Mouse (Mus musculus) telencephalon, adult 2 months (tissue): ENCODE measurements around the gene Olfr1377.
"Not testable (repeated sequence)": the region's sequence is repeated elsewhere in the genome, so short reads cannot be mapped to it uniquely, and the experiment has no call there.

Experiments used
- DNase-seq: peaks from one replicate; pipeline ENCODE4 v3.0.0-alpha.2; 2011; ENCODE audit warnings: low read depth, low spot score

Gene Olfr1377

GRCm38 (mm10) chr11:50981667-50982066 lies at the start of gene Olfr1377:
Gene Olfr1377, plus strand, starts transcription at chr11:50981967.
- no peak for DNase-seq

- no peak for DNase-seq
These were observed 49.7 kb upstream of the Olfr1377 start for GRCm38 (mm10) chr11:50932040-50932439.

DNA sequence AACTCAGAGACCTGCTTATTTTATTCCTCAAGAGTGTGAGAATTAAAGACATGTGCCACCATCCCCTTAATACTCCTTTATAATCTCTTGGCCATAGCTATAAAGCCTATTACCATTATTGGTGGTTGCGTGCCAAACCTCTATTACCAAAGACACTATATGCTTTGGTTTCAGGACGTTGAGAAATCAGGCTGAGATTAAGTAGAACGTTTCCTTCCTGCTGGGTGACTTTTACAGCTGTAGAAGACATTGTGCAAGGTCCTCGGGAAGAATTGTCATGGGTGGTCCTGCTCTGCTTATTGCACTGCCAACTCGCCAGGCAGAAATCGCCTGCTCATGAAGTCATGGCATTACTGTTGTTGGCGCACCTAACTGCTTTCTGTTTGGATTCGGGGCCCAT lies 43.3 kb upstream of the Olfr1377 start:
- no peak for DNase-seq

DNA sequence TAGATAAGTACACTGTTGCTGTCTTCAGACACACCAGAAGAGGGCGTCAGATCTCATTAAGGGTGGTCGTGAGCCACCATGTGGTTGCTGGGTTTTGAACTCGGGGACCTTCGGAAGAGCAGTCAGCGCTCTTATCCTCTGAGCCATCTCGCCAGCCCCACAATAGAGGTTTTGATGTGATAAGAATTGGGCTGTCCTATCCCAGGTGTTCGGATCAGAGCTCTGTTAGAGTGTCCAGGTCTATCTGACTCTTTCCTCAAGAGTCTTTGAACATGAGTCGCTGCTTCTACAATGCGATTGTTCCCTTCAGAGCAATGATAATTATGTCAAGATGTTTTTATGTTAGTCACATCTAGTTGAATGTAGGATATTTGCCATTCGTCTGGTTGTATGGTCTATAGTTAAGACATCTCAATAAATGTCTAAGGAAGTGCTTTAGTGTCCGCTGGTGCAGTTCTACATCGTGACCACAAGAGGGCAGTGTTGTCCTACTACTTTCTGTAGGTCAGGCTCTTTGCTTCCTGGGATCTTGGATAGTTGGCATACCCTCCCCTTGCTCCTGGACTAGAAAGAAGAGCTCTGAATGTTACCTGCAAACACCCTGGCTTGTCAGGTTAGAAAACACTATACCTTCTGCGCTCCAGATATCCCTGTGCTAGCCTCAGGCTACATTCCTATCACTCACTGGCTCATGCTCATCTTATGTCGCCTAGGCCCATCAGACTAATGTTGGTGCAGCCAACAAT lies 42.0 kb upstream of the Olfr1377 start:
- DNase-seq = peak; percentile 39

DNA sequence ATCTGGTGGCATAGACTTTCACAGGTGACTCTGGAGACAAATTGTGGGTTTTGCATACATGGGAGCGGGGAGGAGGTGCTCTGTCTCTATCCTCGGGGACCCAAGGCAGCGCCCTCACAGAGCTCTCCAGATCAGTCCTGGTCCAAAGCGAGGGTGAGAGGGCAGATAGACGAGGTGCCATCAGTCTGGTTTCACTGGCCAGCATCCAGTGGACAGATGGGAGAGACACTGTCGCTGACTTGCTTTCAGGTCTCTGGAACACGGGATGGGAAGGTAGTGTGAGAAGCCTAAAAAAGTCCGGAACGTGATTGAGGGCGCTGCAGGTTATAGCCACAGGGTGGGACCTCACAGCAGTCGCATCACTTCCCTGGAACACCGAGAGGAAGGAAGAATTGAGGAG lies 39.4 kb upstream of the Olfr1377 start:
- DNase-seq = no peak

- no peak for DNase-seq
These were observed 38.3 kb upstream of the Olfr1377 start, which contains the start of gene 4933414I15Rik for GRCm38 (mm10) chr11:50943506-50943905. Gene 4933414I15Rik, minus strand, starts transcription at chr11:50943765.

DNA sequence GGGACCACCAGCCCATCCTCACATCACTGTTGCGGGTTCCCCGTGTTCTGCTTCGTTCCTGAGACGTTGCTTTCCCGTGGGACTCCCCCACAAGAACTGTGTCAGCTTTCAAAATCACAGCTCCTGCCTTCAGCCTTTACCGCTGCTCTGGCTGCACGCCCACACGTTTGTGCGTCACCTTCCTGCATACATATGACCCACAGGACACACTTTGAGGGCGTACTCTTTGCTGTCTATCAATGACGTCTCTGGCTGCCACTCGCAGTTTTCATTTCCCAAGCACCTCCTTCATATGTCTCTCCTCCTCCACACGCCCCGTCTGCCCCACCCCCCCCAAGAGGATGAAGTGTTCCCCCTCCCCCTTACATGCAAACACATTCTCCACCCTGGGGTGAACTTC lies 29.5 kb upstream of the Olfr1377 start:
- peak; percentile 69 for DNase-seq

- no peak for DNase-seq
These were observed 28.1 kb upstream of the Olfr1377 start, which contains the start of gene Prop1 for GRCm38 (mm10) chr11:50953665-50954064. Gene Prop1, minus strand, starts transcription at chr11:50953765.

DNA sequence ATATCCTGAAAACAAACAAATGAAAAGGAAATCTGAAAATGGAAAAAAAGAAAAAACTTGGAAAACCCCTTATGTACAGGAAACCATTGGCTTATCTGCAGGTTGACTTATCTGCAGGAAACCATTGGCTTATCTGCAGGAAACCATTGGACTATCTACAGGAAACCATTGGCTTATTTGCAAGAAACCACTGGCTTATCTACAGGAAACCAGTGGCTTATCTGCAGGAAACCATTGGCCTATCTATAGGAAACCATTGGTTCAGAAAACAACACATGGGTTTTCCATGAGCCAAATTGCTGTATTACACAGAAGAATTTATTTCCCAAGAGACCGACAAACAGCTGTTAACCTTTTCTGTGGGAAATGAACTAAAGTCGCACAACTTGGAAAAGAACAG lies 16.9 kb upstream of the Olfr1377 start:
- no peak for DNase-seq

DNA sequence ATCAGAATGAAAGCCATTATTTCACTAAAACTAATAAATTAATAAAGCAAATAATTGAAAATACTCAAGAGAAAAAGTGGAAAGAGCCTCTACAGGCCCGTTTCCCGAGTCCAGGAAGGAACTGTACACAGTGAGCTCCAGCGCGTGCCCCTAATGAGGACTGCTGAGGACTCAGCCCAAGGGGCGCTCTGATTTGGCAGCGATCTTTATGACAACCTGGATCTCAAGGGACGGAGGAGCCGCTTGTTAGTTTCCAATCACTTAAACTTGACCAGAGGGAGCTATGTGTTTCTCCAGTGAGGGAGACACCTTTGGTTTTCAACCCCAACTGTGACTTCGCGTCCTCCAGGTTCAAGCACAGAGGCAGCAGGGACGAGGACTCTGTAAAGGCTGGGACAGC lies 15.5 kb upstream of the Olfr1377 start, which contains the start of gene Olfr1378:
Olfr1378 (plus strand) TSS at position 301 of the 400 bp plus-strand sequence.
- no peak for DNase-seq

DNA sequence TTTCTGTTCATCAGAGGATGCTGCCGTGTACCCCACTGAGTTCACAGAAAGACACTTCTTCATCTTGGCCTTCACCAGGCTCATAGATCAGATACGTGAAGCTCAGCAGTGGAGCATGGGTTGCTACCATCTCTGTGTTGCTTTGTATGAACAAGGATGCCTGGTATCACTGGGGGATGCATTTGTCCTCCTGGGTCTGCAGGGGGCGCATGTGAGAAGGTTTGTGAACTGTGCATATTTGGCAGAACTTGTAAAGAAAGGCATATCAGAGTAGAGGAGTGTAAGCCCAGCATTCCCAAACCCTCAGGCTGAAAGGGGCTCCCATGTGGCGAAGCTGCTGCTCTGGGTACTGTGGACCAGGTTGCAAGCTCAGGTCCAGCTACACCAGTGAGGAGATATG lies 4.6 kb upstream of the Olfr1377 start:
- no peak for DNase-seq

GRCm38 (mm10) chr11:51003296-51003695 lies 21.5 kb downstream of the Olfr1377 start, which contains the start of gene Olfr51:
Gene Olfr51, plus strand, starts transcription at chr11:51003596.
- no peak for DNase-seq

- no peak for DNase-seq
These were observed 30.1 kb downstream of the Olfr1377 start for GRCm38 (mm10) chr11:51011821-51012220.

- DNase-seq = no peak
These were observed 32.2 kb downstream of the Olfr1377 start, which contains the start of gene Olfr54 for GRCm38 (mm10) chr11:51013936-51014335. Gene Olfr54, plus strand, starts transcription at chr11:51014236.

DNA sequence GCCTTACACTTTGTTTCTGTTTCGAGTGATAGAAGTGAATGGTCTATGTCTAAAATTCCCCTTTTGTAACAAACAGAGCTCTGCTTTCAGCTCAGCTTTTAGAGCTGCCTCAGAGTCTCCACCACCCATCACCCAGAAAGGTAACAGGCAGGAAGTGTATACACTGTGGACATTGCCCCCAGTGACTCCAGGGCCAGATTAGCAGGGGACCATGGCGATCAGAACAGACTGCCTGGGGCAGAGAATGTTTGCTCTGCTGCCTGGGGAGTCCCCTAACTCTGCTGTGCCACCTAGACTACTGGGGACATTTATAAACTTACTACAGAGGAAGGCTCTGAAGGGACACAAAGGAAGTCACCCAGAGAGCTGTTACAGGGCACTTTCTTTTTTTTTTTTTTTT lies 34.6 kb downstream of the Olfr1377 start:
- no peak for DNase-seq

DNA sequence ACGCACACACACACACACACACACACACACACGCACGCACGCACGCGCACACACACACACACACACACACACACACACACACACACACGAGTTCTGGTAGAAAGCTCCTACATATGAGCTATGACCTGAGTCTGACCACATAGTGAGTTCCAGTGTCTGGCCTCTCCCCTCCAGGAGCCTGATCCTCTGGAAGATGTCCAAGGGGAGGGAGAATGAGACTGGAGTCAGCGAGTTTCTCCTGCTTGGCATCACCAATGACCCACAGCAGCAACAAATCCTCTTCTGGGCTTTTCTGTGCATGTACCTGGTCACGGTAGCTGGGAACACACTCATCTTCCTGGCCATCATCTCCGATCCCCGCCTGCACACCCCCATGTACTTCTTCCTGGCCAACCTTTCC lies 45.0 kb downstream of the Olfr1377 start:
- not testable (repeated sequence) for DNase-seq

DNA sequence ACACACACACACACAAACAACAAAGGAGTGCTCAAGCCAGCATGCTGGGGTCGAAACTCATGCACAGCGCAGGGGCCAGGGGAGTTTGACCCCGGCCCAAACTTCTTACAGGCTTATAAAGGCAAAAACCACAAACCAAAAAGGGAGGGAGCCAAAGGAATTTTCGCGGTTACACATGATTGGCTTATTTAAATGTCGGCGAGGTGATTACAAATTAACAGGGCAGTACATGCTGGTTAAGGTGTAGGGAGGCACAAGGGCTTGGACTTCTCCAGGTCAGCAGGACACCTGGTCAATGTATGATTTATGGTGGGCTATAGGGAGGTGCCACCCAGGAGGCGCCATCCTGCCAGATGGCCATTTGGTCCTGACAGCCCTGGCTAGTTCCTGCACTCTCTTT lies 47.6 kb downstream of the Olfr1377 start:
- not testable (repeated sequence) for DNase-seq

GRCm38 (mm10) chr11:51030225-51030624 lies 48.5 kb downstream of the Olfr1377 start:
- DNase-seq = no peak

- DNase-seq = no peak
These were observed 51.1 kb downstream of the Olfr1377 start for GRCm38 (mm10) chr11:51032851-51033250.

DNA sequence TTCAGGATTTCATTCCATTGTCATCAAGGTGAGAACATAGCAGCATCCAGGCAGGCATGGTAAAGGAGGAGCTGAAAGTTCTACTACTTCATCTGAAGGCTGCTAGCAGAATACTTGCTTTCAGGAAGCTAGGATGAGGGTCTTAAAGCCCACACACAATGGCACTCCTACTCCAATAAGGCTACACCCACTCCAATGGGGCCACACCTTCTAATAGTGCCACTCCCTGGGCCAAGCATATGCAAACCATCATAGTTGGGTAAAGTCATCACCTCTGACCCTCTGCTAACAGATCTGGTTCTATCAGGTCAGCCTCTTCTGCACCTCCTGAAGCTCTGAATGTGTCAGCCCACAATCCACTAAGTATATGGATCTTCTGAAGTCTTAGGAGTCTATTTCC lies 52.4 kb downstream of the Olfr1377 start:
- DNase-seq = not testable (repeated sequence)

GRCm38 (mm10) chr11:51035951-51036350 lies 54.2 kb downstream of the Olfr1377 start:
- DNase-seq = no peak
